Mouse (Mus musculus): ENCODE measurements at regions not wholly inside any gene's neighbourhood (a gene's known extent, or its start where the extent isn't known, plus 50 kb on each side); places are given as distances from the start of the nearest gene placed in this dataset.

DNA sequence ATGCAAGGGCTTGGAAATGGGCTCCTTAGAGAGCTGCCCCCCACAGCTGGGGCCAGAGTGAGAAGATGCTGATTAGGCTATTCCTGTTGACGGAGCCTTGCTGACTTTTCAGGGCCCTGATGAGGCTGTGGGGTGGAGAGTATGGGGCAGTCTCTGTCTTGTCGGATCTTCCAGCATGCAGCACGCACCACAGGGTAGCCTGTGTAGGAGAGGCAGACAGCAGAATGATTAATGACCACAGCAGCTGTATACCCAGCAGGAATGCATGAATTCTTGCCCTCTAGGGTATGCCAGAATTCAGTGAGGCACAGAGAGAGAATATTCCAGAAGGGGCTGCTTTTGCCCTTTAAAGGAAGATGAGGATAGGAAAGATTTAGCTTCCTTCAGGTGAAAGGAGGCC lies 265.6 kb upstream of the Gm10131 start:
- no peaks in the 10 kb centered on the region for H3K36me3 ChIP-seq (ENCODE audit: control insufficient read depth, insufficient read depth, low read length)
- no peaks in the 10 kb centered on the region for H3K79me2 ChIP-seq (ENCODE audit: control insufficient read depth, insufficient read depth, low read length)
- no peaks in the 10 kb centered on the region for H3K27me3 ChIP-seq (ENCODE audit: control insufficient read depth, insufficient read depth, low read length)
- no peak for TF ChIP-seq POLR2A (IDR thresholded peaks at IDR 0.05; ENCODE audit: extremely low read depth, insufficient read depth, low read length)
- TF ChIP-seq CTCF (IDR thresholded peaks at IDR 0.05; ENCODE audit: low read depth, low read length), result no peak
- H3K9ac ChIP-seq (ENCODE audit: low read depth, low read length), result no peak overlapping the region
- H3K27ac ChIP-seq (replicated peaks; ENCODE audit: insufficient read depth, low read depth, low read length), result no peak overlapping the region
- H3K4me1 ChIP-seq (ENCODE audit: control insufficient read depth, insufficient read depth, low read length), result no peaks in the 10 kb centered on the region
- 71% methylated on average over 3 of the region's 3 CpGs for WGBS
- no peak for DNase-seq (ENCODE audit: extremely low read depth, low read depth, low spot score)
- H3K4me3 ChIP-seq (ENCODE audit: insufficient read depth, low read depth, low read length), result no peak overlapping the region

DNA sequence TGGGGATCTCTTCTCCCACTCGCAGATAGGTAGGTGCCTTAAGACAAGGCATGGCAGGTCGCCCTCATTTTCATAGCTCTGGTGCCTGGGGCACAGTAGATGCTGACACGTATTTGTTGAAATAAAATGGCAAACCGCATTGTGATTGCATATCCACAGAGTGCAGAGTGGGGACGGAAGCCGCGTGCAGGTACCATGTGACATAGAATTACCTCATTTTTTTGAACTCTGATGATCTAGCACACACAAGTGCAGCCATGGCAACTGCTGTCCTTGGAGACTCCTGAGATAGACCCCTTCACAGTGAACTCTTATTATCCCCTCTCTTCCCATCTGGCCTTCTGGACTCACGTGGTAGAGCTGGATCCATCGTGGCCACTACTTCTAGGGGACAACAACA lies 262.7 kb upstream of the Gm10131 start:
- WGBS, result 93% methylated on average over 9 of the region's 9 CpGs
- no peaks in the 10 kb centered on the region for H3K4me1 ChIP-seq (ENCODE audit: control insufficient read depth, insufficient read depth, low read length)
- H3K9ac ChIP-seq (ENCODE audit: low read depth, low read length), result no peak overlapping the region
- H3K27me3 ChIP-seq (ENCODE audit: control insufficient read depth, insufficient read depth, low read length), result no peaks in the 10 kb centered on the region
- H3K27ac ChIP-seq (replicated peaks; ENCODE audit: insufficient read depth, low read depth, low read length), result no peak overlapping the region
- no peak for DNase-seq (ENCODE audit: extremely low read depth, low read depth, low spot score)
- H3K79me2 ChIP-seq (ENCODE audit: control insufficient read depth, insufficient read depth, low read length), result no peaks in the 10 kb centered on the region
- no peaks in the 10 kb centered on the region for H3K36me3 ChIP-seq (ENCODE audit: control insufficient read depth, insufficient read depth, low read length)
- no peak for TF ChIP-seq CTCF (IDR thresholded peaks at IDR 0.05; ENCODE audit: low read depth, low read length)
- no peak for TF ChIP-seq POLR2A (IDR thresholded peaks at IDR 0.05; ENCODE audit: extremely low read depth, insufficient read depth, low read length)
- no peak overlapping the region for H3K4me3 ChIP-seq (ENCODE audit: insufficient read depth, low read depth, low read length)

DNA sequence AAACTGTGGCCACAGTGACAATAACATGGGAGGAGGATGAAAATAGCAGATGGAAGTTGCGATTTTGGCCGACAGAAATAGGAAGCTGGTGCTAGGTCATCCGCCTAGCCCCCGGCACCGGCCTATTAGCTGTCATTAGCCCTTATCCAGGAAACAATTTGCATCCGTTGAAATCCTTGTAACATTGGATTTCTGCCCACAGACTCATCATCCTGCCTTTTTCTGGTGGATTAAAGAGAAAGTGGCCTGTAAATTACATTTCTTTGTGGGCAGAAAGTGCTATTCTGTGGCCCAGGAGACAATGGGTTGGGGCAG lies 261.1 kb upstream of the Gm10131 start:
- Histone ChIP-seq H3K4me1 (ENCODE audit: control insufficient read depth, insufficient read depth, low read length) (no peaks in the 10 kb centered on the region), H3K36me3 (ENCODE audit: control insufficient read depth, insufficient read depth, low read length) (no peaks in the 10 kb centered on the region), H3K4me3 (ENCODE audit: insufficient read depth, low read depth, low read length) (no peak overlapping the region), H3K79me2 (ENCODE audit: control insufficient read depth, insufficient read depth, low read length) (no peaks in the 10 kb centered on the region), H3K27me3 (ENCODE audit: control insufficient read depth, insufficient read depth, low read length) (no peaks in the 10 kb centered on the region), H3K27ac (replicated peaks; ENCODE audit: insufficient read depth, low read depth, low read length) (no peak overlapping the region), H3K9ac (ENCODE audit: low read depth, low read length) (no peak overlapping the region)
- WGBS, result 75% methylated on average over 6 of the region's 6 CpGs
- TF ChIP-seq POLR2A (IDR thresholded peaks at IDR 0.05; ENCODE audit: extremely low read depth, insufficient read depth, low read length) (no peak), CTCF (IDR thresholded peaks at IDR 0.05; ENCODE audit: low read depth, low read length) (no peak)
- no peak for DNase-seq (ENCODE audit: extremely low read depth, low read depth, low spot score)

DNA sequence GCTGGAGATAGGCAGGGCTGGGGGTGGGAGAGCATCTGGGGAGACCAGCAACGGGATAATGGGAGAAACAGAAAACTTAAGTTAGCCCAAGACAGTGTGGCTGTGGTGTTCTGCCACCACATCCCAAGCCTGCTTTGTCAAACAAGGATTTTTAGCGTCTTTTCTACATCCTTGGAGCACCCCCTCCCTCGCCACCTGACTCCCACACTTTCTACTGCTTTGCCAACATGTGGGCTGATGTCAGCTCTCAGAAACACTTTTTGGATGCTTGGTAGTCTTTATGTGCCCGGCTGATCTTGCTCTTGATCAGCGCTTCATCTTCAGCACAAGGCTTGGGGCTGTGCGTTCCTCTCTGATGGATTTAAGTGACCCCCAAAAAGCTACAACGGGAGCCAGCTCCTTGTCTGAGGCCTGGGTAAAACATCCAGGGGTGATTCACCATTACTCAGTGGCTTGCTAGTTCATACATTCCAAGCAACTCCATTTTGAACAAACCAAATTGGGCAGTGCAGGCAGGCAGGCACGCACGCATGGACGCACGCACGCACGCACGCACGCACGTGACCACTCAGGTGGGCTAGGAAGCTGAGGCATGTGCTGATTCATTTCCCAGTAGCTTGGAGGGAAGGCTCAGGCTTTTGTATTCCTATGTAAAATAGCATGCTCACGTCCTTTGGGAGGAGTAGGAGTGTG lies 260.6 kb upstream of the Gm10131 start:
- H3K36me3 ChIP-seq (ENCODE audit: control insufficient read depth, insufficient read depth, low read length), result no peaks in the 10 kb centered on the region
- H3K27ac ChIP-seq (replicated peaks; ENCODE audit: insufficient read depth, low read depth, low read length), result no peak overlapping the region
- H3K4me1 ChIP-seq (ENCODE audit: control insufficient read depth, insufficient read depth, low read length), result no peaks in the 10 kb centered on the region
- DNase-seq (ENCODE audit: extremely low read depth, low read depth, low spot score), result no peak
- TF ChIP-seq CTCF (IDR thresholded peaks at IDR 0.05; ENCODE audit: low read depth, low read length) (no peak), POLR2A (IDR thresholded peaks at IDR 0.05; ENCODE audit: extremely low read depth, insufficient read depth, low read length) (no peak)
- WGBS, result 86% methylated on average over 17 of the region's 17 CpGs
- H3K4me3 ChIP-seq (ENCODE audit: insufficient read depth, low read depth, low read length), result no peak overlapping the region
- H3K9ac ChIP-seq (ENCODE audit: low read depth, low read length), result no peak overlapping the region
- no peaks in the 10 kb centered on the region for H3K27me3 ChIP-seq (ENCODE audit: control insufficient read depth, insufficient read depth, low read length)
- H3K79me2 ChIP-seq (ENCODE audit: control insufficient read depth, insufficient read depth, low read length), result no peaks in the 10 kb centered on the region

DNA sequence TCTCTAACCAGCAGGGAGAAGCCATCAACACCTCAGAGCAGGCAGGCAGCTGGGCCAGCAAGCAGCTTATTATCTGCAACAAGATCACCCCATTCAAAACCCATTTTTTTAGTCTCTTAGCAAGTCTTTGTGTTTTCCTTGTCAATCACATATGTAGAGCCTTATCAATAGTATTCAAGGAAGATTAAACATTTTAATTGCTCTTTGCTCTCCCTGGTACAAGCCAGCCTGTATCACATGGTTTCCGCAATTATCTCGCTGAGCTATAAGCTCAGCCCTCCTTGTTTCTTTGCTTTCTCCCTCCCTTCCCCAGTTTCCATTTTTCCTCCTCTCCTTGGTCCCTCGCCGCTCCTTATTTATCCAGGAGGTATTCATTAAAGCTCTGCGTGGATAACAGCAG lies 259.9 kb upstream of the Gm10131 start:
- H3K27me3 ChIP-seq (ENCODE audit: control insufficient read depth, insufficient read depth, low read length), result no peaks in the 10 kb centered on the region
- H3K36me3 ChIP-seq (ENCODE audit: control insufficient read depth, insufficient read depth, low read length), result no peaks in the 10 kb centered on the region
- H3K4me1 ChIP-seq (ENCODE audit: control insufficient read depth, insufficient read depth, low read length), result no peaks in the 10 kb centered on the region
- no peak for DNase-seq (ENCODE audit: extremely low read depth, low read depth, low spot score)
- H3K27ac ChIP-seq (replicated peaks; ENCODE audit: insufficient read depth, low read depth, low read length), result no peak overlapping the region
- no peaks in the 10 kb centered on the region for H3K79me2 ChIP-seq (ENCODE audit: control insufficient read depth, insufficient read depth, low read length)
- 60% methylated on average over 5 of the region's 5 CpGs for WGBS
- no peak for TF ChIP-seq CTCF (IDR thresholded peaks at IDR 0.05; ENCODE audit: low read depth, low read length)
- no peak for TF ChIP-seq POLR2A (IDR thresholded peaks at IDR 0.05; ENCODE audit: extremely low read depth, insufficient read depth, low read length)
- no peak overlapping the region for H3K4me3 ChIP-seq (ENCODE audit: insufficient read depth, low read depth, low read length)
- H3K9ac ChIP-seq (ENCODE audit: low read depth, low read length), result no peak overlapping the region

DNA sequence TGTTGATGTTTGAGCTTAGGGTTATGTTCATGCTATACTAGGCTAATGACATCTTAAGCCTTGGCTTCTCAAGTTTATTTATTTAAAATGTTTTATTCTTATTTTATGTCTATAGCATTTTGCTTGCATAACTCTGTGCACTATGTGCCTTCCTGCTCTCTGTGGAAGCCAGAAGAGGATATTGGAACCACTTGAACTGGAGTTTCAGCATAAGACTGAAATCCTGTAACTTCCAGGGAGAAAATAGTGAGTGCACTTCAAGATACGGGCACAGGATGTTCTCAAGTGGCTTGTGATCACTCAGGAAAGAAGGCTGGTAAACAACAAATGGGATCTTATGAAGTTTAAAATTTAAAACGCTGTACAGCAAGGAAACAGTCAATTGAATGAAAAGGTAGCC lies 257.0 kb upstream of the Gm10131 start:
- Histone ChIP-seq H3K9ac (ENCODE audit: low read depth, low read length) (no peak overlapping the region), H3K36me3 (ENCODE audit: control insufficient read depth, insufficient read depth, low read length) (no peaks in the 10 kb centered on the region), H3K4me3 (ENCODE audit: insufficient read depth, low read depth, low read length) (no peak overlapping the region), H3K4me1 (ENCODE audit: control insufficient read depth, insufficient read depth, low read length) (no peaks in the 10 kb centered on the region), H3K79me2 (ENCODE audit: control insufficient read depth, insufficient read depth, low read length) (no peaks in the 10 kb centered on the region), H3K27ac (replicated peaks; ENCODE audit: insufficient read depth, low read depth, low read length) (no peak overlapping the region), H3K27me3 (ENCODE audit: control insufficient read depth, insufficient read depth, low read length) (no peaks in the 10 kb centered on the region; the same call in 1 of the 2 replicates)
- DNase-seq (ENCODE audit: extremely low read depth, low read depth, low spot score), result no peak
- TF ChIP-seq POLR2A (IDR thresholded peaks at IDR 0.05; ENCODE audit: extremely low read depth, insufficient read depth, low read length) (no peak), CTCF (IDR thresholded peaks at IDR 0.05; ENCODE audit: low read depth, low read length) (no peak)
- WGBS, result 68% methylated on average over 2 of the region's 2 CpGs
